Mouse (Mus musculus) cerebellum, adult 11-12 months (tissue): Measurements from ENCODE around the gene Hexim1.
A peak's percentile ranks its signal among the peaks of the same experiment; 100 is the strongest.

Experiments used
- DNase-seq: peaks from one replicate; pipeline ENCODE4 v3.0.0; 2022

The Hexim1 gene

GRCm38 (mm10) chr11:103098531-103099190 is 17.4 kb upstream of the Hexim1 start:
- DNase-seq: peak; percentile 62

- DNase-seq: peak; percentile 43
These were observed 16.6 kb upstream of the Hexim1 start for GRCm38 (mm10) chr11:103099352-103099940.

DNA sequence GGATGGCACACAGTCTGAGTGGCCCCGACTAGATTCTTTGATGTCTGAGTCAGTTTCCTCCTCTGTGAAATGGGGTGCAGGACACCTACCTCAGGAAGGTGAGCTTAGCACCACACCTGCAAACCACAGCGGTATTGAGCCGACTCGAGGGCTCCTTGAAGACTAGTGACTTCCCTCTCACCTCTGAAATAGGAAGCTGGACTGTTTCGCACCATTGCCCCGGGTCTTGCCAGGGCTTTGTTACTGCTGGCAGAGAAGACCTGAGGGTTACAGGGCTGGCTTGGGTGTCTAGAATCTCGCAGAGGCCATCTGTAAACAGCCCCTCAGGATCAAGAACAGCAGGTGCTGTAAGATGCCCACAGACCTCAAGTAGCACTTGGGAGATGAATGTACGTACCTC is 15.7 kb upstream of the Hexim1 start:
- DNase-seq: peak; percentile 46

DNA sequence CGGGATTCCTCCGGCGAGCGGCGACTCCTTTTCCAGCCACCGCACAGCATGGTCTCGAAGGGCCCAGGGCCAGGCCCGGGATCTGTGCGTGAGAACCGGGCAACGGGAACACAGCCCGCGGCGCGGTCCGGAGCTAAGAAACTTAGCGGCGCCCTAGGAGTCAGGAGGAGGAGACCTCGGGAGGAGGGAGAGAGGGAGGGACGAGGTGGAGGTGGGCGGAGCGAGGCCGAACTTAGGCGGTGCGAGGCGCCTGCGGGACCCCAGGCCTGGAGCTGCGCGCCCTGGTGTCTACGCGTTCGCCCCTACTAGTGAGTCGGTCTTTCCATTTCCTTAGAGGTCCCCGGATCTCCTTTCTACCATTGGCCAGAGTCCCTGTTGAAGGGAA is 14.6 kb upstream of the Hexim1 start, which contains the start of the genes Plcd3 and Acbd4:
TSS of gene Plcd3 (minus strand) at position 178 of the 385 bp plus-strand sequence.
TSS of gene Acbd4 (plus strand) at position 202 of the 385 bp plus-strand sequence.
- peak; percentile 85 for DNase-seq

- peak; percentile 88 for DNase-seq
These were observed 14.0 kb upstream of the Hexim1 start for GRCm38 (mm10) chr11:103101866-103102501.

- DNase-seq: peak; percentile 97
These were observed 13.2 kb upstream of the Hexim1 start for GRCm38 (mm10) chr11:103102725-103103349.

DNA sequence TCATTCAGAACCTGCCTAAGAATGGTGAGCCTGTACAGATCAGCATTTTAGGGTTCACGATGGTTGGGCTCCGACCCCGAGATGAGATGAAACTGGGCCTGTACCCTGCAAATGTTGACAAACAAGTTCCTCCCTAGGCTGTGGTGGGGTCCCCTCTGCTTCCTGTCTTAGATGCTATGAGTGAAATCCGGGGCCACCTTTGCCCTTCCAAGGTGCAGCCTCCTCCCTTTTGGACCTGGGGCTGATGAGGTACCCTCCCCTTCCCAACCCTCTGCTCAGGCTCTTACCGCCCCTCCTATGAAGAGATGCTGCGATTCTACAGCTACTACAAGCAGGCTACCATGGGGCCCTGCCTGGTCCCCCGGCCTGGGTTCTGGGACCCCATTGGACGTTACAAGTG is 12.4 kb upstream of the Hexim1 start:
- DNase-seq: peak; percentile 48

GRCm38 (mm10) chr11:103104469-103104868 is 11.6 kb upstream of the Hexim1 start:
- DNase-seq: peak; percentile 53

- peak; percentile 47 for DNase-seq
These were observed 10.8 kb upstream of the Hexim1 start for GRCm38 (mm10) chr11:103105180-103105725.

DNA sequence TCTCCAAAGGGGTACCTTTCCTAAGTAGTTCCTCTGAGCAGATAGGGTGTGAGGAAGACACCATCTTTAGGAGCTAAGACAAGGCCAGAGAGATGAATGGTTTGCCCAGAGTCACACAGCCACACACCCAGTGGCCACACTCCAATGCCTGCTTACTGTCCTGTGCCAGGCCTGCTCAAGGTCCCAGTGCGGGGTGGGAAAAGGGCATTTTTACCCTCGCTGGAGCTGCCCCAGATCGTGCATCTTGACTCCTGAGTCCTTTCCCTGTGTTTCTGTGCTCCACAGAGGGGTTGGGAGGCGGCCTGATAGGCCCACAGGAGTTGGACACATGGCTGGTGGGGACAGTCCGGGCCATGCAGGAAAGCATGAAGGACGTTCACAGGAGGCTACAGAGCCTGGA is 10.2 kb upstream of the Hexim1 start:
- DNase-seq: peak; percentile 40

DNA sequence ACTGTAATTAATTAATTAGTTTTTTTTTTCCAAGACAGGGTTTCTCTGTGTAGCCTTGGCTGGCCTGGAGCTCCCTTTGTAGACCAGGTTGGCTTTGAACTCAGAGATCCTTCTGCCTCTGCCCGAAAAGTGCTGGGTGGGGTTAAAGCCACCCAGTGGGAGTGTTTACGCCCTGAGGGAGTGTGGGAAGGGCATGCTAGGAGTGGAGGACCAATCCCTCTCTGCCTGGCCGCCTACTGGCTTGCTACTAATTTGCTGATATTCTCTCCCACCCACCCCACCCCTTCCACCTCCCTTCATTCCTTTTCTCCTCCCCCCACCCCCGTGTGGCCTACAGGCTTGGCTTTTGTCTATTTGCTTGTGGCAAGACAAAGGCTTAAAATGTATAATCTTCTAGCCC is 9.6 kb upstream of the Hexim1 start:
- DNase-seq: no peak

DNA sequence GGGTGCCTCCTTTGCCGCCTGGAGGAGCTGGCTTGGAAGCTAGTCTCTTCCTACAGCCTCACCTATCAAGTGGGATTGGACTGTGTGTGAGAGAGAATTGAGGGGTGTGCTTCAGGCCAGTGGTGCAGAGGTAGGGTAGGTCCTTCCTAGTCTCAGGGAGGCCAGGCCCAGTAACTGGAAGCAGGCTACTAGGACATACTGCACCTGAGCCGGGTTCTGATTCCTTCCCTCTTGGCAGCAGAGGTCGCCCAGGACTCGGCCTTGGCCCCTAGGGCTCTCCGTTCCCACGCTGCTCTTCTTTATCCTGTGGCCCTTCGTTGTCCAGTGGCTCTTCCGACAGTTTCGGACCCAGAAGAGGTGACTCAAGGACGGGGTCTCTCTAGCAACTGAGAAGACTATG is 4.7 kb upstream of the Hexim1 start:
- peak; percentile 41 for DNase-seq

DNA sequence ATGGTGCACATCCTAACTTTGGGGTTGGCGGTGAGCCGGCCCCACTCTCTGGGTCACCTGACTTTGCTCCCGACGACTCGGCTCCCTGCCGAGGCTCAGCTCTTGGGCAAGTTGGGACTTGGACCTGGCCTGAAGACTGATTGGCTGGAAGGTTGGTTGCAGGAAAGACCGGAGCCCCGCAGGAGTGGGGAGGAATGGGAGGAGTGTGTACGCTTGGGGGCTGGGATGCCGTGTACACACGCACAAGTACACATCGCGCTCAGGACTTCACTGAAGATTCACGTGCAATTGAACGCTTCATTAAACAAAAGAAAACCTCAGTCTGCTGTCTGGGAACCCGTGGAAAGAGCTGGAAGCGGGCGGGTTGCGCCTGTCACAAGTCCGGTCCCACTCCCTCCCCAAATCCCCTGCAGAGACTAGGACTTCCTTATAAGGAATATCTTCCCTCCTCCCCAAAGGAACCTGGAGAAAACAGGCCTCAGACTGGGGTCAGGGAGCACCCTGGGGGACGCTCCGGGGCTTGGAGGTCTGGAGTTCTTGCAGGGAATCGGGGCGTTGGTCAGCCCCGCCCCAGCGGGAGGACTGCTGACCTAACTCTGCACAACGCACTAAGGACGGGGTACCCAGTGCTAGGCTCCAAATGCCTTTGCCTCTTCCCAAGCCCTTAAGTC is 4.0 kb upstream of the Hexim1 start:
- DNase-seq: peak; percentile 74

GRCm38 (mm10) chr11:103112552-103112912 is 3.5 kb upstream of the Hexim1 start:
- peak; percentile 62 for DNase-seq

DNA sequence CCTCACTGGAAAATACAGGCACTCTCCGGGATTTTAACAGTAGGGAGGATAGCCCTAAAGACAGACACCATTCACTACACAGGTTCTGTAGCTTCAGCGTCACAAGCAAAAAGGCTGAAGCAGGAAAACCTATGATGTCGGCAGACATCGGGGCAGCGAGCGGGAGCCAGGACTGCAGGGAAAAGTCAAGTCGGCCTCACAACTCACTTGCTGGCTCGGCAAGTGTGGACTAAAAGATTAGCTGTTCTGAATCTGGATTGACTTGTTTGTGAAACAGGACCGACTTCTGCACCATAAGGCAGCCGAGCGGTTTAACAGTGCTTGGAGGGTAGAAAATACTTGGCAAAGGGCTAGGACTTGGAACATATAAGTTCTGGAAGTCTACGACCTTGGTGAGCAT is 3.0 kb upstream of the Hexim1 start:
- peak; percentile 40 for DNase-seq

DNA sequence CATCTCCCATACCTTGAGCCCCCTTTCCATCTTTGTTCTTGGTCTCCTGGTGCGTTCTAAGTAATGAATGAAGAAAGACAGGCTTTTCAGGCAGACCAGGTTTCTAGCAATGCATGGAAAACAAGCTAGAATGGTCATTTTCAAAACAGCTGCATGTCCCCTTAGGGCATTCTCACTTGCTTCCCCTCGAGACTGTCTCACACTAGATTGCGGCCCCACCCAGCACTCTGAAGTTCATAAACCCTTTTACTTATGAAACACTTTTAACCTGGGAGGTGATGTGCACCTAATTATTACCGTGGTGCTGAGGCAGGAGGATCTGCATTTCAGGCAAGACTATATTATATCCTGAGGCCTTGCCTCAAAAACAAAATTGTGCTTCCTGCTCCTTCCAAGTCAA is 2.3 kb upstream of the Hexim1 start:
- DNase-seq: no peak

DNA sequence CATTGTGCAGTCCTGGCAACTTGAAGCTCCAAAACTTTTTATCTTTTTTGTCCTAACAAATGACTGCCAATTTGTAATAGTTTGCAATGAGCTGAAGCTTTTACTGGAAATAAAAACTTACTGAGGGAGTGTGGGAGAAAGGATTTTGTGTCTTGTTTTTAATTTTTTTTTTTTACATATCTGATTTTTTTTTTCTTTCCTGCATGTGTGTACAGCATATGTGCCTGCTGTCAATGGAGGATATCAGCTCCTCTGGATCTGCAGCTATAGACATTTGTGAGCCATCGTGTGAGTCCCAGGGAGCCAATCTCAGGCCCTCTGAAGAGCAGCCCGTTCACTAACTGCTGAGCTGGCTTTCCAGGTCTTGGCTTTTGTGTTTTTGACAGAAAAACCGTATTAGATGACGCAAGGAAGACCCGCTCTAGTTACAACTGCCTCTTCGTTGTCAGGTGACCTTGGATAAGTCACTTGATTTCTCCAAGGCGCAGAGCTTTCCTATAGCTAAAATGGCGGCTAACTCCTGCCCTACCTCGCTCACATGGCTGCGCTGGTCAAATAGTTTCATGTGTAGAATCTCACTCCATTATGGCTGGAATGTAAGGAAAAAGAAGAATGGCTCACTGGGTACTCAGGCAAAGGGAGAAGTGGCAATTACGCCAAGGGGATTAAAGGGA is 1.6 kb upstream of the Hexim1 start:
- no peak for DNase-seq

- DNase-seq: peak; percentile 93
These were observed 646 bp upstream of the Hexim1 start for GRCm38 (mm10) chr11:103115163-103116007.

DNA sequence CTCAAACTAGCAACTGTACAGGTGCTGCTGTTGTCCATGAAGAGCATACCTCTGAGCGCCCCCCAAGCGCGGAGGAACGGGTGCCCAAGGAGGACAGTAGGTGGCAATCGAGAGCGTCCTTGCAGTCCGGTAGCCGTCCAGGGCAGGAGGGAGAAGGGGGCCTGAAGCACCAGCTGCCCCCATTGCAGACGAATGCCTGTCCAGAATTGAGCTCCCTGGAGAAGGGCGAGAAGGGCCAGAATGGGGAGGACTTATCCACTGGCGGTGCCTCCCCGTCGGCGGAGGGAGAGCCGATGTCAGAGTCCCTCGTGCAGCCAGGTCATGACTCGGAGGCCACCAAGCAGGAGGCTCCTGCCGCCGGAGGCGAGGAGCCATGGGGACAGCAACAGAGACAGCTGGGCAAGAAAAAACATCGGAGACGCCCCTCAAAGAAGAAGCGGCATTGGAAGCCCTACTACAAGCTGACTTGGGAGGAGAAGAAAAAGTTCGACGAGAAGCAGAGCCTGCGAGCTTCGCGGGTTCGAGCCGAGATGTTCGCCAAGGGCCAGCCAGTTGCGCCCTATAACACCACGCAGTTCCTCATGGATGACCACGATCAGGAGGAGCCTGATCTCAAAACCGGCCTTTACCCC is 1.0 kb downstream of the Hexim1 start:
- DNase-seq: peak; percentile 84

- DNase-seq: peak; percentile 70
These were observed 1.6 kb downstream of the Hexim1 start for GRCm38 (mm10) chr11:103117591-103118009.

DNA sequence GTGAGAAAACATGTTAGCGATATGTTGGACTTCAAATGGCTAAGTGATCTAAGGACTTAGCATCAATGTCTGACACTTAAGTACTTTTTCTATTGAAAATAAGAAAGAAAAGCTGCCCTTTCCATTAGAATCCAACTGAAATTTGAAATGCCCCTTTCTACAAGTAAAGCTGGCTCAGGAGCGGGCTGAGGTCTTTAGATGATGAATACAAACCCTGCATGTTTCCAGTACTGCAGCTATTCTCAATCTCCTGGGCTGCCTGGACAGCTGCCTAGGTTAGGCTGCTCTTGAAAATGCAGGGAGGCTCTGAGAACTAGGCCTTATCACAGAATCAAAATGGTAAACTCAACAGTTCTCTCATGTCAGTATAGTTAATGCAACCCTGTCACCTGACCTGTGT is 2.8 kb downstream of the Hexim1 start:
- no peak for DNase-seq
